Mouse (Mus musculus) mouse trophoblast stem cell (cell line): Measurements from ENCODE around the gene L3mbtl1.

Source experiments
- in situ Hi-C, 2 experiments: fragments of 300-500 bp; cut with MseI, MboI; formaldehyde crosslinking; loops; 2 replicates in 1 of 2; 3 replicates in 1 of 2; pipeline ENCODE4 v1.15.1; 2025

The L3mbtl1 gene

DNA sequence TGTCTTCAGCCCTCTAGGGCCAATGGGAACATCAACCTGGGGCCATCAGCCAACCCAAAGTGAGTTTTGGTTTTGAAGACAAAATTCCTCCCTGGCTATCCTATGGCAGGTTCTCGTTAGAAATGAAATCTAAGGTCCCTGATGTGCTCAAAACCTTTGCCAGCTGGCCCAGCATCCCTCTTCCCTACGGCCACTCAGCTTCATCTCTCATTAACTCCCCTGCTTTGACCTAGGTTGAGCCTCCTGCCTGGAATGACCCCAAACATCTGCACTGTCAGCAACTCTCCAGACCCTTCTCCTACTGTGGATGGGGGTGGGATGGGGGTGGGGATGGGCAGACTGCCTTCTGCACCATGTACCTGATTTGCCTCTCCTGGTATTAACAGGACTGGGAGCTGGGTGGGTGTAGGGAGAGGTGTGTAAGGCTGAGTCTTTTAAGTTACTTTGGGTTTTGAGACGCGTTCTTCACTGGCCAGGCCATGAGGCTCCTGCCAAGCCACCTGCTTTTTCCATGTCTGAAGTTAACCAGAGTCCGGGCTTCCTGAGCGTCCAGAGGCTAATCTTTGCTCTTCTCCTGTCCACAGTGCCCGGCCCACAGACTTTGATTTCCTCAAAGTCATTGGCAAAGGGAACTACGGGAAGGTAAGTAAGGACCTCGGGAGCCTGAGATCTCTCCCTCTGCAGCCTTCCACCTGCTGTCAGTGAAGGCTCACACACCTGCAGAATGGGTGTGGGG is 50.8 kb downstream of the L3mbtl1 start:
- in situ Hi-C loops = no loop called here

DNA sequence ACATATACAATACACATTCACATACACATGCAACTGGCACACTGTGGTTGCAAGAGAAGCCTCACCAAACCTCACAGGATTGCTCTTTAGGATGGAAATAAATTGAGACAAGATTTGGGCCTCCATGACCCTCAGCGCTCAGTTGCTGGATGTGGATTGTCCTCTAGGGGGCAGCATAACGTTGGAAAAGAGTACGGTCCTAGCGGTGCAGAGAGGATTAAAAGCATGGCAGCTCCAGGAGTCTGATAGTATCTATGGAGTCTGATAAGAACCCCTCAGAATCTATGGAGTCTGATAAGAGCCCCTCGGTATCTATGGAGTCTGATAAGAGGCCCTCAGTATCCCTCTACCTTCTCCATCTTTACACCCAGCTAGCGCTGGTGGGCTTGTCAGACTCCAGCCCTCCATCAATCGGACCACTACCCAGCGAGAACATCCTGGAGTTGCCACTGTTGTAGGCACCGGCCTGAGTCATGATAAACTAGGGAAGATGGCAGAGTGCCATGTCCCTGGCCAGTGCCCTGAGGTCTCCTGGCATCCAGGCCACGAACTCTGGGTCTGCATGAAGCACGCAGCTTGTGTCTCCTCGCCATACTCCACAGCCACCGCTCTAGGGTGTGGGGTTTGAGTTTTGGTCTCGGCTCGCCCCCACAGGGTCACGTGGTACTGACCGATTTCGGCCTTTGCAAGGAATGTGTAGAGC is 55.4 kb downstream of the L3mbtl1 start:
- in situ Hi-C loops = no loop called here

DNA sequence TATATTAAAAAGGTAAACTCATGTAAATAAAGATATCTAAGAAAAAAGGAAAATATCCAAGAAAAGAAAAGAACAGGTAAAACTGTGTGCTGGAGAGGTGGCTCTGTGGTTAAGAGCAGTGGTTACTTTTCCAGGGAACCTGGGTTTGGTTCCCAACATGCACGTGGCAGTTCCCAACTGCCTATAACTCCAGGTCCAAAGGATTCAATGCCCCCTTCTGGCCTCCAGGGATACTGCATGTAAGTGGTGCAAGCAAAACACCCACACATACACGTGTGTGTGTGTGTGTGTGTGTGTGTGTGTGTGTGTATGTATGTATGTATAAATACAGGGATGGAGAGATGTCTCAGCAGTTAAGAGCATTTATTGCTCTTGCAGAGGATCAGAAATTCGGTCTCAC is 56.5 kb downstream of the L3mbtl1 start:
- in situ Hi-C loops = loop anchor here in 1 of 2 experiments (10.0 kb wide), 1 partner anchor 75 kb away; no protein-coding TSS in a partner anchor

DNA sequence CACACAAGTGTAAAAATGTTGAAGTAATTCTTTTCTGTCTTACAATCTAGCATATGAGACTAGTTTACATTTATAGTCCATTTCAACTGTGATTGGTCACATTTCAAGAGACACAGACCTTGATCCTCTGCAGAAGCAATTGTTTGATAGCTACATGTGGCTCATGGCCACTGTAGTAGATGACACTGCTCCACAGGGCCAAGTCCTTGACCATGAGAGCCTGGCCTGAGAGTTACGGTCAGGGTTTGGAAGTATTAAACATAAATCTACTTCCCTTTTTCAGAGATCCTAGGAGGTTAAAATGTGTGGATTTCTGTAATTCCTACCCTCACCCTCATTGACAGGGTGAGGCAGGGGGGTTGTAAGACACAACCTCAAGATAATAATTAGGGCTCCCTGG is 57.8 kb downstream of the L3mbtl1 start:
- in situ Hi-C loops = loop anchor here in 1 of 2 experiments (10.0 kb wide), 1 partner anchor 76 kb away; no protein-coding TSS in a partner anchor

DNA sequence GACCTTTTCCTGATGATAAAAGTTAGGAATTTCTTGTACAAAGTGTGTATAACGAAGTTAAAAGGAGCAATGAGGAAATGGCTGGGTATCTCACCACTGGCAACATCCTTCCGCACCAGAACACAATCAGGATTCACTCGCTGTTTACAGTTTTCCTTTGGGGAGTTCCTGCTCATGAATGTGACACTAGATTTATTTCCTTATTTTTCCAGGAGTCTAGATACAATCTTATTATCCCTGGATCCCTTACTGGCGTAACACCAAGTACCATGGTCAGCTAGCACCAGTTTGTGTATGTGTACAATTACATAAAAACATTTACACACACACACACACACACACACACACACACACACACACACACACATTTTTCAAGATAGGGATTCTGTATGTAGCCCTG is 64.0 kb downstream of the L3mbtl1 start:
- in situ Hi-C loops = loop anchor here in 1 of 2 experiments (10.0 kb wide), 1 partner anchor 82 kb away; no protein-coding TSS in a partner anchor

DNA sequence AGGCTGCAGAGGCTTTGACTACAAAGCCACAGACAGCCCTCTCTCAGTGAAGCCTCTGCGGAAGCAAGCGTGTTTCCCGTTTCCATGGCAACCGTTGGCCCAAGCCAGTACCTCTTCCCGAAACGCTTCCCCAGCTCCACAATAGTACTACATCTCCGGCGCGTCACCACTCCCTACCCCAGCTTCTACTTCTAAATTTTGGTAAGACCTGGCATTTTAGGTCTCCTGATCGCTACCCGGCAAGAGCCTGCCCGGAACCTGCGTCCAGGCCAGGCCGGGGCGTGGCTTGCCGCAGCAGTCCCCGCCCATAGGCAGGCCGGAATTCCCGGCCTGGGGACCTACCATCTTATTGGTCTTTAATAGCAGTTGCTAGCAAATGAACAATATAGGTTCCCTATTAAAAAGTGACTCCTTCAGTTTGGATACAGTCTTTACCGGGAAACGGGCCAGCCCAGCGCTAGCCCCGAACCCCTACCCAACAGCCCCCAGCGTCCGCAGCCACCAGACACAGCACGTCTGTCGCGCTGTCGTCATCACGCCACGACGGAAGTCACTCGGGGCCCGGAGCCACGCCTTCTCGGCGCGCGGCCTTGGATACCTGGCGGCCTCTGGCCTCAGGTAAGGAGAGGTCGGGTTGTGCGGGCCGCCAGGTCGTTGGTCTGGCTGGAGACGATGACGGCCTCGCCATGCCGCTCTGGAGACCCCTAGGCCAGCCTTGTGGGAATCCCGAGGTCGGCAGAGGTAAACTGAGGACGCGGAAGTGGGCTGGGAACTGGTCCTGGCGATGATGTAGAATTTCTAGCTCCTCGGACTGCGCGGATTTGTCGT is 73.9 kb downstream of the L3mbtl1 start, which contains the start of gene Ift52:
Gene Ift52 (plus strand): TSS at position 439 of the 828 bp plus-strand sequence.
- in situ Hi-C loops = no loop called here
